Mouse (Mus musculus): ENCODE results near the gene Rnf115. TPM values are rescaled to one million over a fixed set of nuclear protein-coding genes. Genes with fewer than 3 reads are reported as not detected.
A peak's percentile ranks its signal among the peaks of the same experiment; 100 is the strongest.
"Not testable (repeated sequence)": the region's sequence is repeated elsewhere in the genome, so short reads cannot be mapped to it uniquely, and the experiment has no call there.

Rnf115 gene
- 10 to 100 TPM; 37.4 to 43.1 TPM for total RNA-seq (2021)
- long read RNA-seq, experiment 1, transcript Rnf115-201 (9 exons, 2,209 nt): major isoform, 36 of 45 reads
- long read RNA-seq, experiment 1, partial matches to known transcripts: 3 of 45 reads
- long read RNA-seq, experiment 1, other reads (novel, unspliced or antisense): 6 of 45 reads
- long read RNA-seq, experiment 2, transcript Rnf115-201 (9 exons, 2,209 nt): major isoform, 9 of 13 reads
- long read RNA-seq, experiment 2, partial matches to known transcripts: 1 of 13 reads
- long read RNA-seq, experiment 2, other reads (novel, unspliced or antisense): 3 of 13 reads

DNA sequence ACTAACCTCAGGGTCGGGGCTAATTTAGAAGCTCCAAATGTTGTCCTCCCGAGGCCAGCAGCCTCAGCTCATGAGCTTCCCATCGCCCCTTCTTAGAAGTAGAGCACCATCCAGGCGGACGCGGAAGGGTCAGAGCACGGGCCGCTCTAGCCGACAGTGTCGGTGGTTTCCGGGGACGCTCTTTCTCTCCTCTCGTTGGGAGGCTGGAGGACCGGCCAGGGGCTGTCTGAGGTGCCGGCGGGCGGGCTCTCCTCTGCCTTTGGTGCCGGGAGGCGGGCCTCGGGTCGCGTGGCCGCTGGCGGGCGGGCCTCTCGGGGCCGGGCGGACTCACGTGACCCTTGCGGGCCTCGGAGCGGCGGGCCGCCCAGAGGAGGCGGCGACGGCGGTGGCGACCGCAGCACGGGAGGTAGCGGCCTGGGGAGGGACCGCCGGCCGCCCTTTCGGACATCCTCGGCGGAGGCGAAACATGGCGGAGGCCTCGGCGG lies at the start of gene Rnf115, which contains the start of gene Polr3c:
Rnf115 (plus strand) TSS at position 322 of the 485 bp plus-strand sequence.
Polr3c (minus strand) TSS at position 286 of the 485 bp plus-strand sequence.
- DNase-seq: peak; percentile 99

DNA sequence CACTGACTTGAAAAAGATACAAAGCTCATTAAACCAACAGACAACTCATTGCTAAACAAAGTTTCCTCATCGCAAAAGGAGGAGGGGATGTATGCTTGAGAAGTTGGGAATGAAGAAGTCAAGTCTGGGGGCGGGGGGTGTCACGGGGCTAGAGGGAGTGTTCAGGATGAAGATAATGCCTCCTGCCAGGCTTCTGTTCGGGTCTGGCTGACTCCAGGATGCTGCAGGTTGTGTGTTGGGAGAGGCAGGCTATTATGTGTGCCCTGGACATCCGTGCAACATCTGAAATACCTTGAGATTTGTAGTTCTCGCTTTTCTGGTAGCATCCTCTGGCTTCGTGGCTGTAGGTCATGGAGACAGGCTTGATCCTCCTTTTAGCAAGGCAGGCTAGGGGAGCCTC lies 49.0 kb upstream of the Rnf115 start:
- no peak for DNase-seq

DNA sequence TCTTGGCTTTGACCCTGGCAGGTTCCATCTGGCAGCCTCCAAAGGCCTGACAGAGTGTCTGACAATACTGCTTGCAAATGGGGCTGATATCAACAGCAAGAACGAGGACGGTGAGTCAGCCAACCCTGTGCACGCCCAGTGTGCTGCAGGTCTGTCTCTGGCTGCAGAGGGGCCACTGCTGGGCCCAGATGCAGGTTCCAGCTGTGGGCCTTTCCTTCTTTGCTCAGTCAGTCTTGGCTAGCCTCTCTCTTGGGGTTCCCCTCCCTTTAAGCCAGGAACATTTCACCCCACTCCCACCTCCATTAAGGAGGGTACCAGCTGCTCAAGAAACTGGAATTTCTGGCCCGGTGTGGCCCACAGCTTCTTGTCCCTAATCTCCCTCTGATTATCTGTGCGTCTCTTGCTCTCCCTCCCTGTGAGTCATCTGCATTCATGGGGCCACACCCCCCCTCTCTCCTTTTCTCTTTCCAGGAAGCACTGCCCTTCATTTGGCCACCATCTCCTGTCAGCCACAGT lies 48.2 kb upstream of the Rnf115 start:
- peak; percentile 74 to 79 for DNase-seq

DNA sequence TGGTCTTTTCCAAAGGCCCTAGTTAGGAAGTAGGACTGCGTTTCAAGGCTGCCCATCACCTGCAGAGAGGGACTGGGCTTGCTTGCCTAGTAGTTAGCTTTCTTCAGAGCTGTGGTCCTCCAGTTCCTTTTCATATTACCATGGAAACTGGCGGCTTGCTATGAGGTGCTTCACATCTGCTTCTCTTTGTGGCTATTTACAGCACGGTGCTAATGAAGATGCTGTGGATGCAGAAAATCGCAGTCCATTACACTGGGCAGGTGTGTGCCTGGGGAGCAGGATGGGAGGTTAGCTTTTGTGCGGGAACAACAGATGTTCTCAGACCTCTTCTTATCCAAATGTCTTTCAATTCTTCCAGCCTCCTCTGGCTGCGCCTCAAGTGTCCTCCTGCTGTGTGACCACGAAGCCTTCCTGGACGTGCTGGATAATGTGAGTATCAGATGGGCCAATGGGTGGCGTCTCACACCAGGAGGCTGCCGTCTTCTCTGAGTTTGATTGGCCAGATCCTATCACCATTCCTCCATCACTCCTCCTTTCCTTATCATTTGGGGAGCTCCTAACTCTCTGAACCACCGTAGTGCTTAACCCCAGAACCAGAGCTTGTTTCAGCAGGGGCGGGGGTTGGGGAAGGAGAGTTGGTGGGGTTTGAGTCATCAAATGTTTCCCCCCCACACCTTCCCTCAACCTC lies 47.1 kb upstream of the Rnf115 start:
- DNase-seq: no peak

DNA sequence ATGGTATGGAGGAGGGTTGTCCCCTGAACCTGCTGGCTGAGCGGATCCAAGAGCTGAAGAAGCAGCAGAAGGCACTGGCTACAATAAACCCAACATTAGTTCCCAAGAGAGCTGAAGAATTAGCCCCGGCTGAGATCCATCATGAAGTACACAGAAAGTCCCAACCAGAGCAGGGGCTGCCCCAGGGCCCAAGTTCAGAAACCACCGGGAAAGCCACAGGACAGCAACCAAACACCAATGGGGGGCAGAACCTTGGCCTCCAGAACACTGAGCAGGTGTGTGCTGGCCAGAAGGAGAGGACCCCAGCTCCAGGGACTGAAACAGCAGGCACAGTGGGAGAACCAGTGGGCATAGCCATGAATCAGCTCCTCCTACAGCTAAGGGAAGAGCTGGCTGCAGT lies 44.0 kb upstream of the Rnf115 start:
- no peak for DNase-seq

DNA sequence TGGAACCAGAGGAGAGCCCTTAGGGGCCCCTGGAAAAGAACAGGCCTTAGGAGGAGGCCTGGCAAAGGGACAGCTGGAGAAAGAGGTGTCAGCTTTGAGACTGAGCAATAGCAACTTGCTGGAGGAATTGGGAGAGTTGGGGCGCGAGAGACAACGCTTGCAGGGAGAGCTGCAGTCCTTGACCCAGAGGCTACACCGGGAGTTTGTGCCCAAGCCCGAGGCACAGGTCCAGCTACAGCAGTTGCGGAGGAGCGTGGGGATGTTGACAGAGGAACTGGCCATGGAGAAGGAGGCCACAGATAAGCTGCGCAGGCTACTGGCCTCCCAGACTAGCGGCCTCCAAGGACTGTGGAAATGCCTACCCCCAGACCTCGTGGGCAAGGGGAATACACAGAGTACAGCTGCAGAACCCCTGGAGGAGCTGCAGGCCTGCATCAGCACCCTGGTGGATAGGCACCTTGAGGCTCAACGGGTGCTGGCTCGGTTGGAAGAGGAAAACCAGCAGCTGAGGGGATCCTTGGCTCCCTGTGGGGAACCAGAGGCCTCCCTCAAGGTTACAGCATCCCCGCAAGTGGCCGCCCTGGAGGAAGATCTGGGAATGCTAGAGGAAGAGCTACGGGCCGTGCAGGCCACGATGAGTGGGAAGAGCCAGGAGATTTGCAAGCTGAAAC lies 43.2 kb upstream of the Rnf115 start:
- peak; percentile 48 to 75 for DNase-seq

DNA sequence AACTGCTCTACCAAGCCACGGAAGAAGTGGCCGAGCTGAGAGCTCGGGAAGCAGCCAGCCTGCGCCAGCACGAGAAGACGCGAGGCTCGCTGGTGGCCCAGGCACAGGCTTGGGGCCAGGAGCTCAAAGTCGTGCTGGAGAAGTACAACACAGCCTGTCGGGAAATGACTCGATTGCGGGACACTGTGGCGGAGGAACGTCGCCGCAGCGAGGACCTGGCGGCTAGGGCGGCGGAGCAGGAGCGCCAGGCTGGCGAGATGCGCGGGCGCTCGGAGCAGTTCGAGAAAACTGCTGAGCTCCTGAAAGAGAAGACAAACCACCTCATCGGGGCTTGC lies 42.7 kb upstream of the Rnf115 start:
- DNase-seq: peak; percentile 21 to 25

DNA sequence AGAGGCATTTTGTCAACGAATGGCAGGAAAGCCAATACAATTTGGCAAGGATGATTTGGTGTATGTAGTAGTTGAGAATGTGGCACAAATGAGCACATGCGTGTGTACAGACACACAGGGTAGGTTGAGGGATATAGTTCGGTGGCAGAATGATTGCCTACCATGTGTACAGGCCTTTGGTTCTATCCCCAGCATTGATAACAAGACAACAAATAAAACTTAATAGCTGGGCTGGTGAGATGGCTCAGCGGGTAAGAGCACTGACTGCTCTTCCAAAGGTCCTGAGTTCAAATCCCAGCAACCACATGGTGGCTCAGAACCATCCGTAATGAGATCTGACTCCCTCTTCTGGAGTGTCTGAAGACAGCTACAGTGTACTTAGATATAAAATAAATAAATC lies 41.4 kb upstream of the Rnf115 start:
- DNase-seq: not testable (repeated sequence)

DNA sequence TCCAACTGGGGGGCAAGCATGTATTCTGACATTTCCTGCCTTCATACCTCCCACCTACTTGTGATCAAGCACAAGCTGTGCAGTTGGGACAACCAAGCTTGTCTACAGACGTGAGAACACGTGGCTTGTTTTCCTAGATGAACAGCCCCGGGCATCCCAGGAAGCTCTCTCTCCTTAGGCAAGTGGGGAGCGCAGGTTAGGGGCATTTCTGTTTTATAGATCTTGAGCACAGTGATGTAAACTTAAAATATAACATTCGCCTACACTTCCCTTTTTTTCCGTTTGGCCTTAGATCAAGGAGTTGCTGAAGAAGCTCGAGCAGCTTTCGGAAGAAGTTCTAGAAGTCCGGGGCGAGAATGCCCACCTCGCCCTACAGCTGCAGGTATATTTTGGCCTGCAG lies 38.6 kb upstream of the Rnf115 start:
- no peak for DNase-seq

DNA sequence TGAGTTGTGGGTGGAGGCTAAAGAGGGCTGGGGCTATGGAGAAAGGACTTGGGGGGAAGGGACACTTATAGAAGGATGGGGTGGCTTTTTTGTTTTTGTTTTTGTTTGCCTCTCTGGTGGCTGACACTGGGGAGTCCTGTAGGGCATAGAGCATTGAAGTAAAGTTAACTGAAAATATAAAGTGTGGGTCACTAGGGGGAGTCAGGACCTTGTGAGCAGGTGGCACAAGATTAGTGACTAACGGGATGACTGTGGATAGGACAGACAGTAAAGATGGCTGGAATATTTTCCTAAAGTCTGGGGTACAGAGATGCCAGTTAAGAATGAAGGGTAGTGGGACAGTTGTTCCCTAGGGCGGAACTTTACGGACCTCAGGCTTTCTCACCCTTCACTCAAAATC lies 37.2 kb upstream of the Rnf115 start:
- no peak for DNase-seq

DNA sequence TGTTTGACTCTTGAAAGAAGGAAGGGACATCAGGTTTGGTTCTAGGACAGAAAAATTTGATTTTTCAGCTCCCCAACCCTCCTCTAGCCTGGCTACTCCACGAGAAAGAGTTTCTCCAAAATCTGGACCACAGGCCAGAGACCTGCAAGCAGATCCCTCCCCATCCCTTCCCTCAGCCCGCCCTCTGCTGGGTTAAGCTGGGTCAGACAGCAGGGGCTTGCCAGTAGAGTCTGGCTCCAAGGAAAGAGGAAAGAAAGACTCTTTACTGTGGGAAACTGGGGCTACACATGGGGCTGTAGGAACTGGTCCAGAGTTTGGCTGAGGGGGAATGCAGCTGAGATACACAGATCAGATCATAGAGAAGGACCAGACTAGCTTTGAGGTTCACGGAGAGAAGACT lies 35.0 kb upstream of the Rnf115 start:
- peak in 1 of 2 experiments; percentile 29 for DNase-seq

DNA sequence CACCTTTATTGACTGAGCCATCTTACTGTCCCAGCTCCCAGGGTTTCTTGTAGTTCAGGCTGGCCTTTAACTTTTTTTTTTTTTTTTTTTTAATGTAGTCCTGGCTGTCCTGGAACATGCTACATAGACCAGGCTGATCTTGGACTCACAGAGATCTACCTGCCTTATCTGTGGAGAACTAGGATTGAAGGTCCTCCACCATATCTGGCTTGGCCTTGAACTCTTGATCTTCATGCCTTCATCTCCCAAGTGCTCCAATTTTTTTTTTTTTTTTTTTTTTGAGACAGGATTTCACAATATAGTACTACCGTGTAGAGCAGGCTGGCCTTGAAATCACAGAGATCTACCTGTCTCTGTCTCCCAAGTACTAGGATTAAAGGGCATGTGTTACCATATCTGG lies 33.9 kb upstream of the Rnf115 start:
- DNase-seq: no peak

DNA sequence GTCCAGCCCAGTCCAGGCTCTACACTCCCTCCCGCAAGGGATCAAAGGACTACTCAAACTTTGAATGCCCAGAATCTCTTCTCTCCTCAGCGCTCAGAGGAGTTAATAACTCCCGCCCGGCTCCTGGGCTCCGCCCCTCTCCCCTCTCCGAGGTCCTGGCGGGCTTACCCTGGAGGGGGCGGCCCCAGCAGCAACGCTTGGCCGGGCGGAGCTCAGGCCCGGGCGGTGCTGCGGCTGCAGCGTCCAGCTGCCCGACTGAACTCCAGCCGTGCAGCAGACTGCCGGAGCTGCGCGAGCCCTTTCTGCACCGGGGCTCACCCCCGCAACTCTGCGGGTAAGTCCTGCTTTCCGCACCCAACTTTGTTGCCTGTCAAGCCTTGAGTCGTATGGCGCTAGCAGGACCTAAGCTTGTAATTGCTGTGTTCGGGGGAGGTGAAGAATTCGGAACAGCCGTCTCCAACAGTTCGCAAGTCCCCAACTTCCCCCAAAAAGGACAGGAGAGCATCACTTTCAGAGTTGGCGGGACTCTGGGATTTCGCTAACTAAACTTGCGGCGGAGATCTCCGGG lies 31.2 kb upstream of the Rnf115 start, which contains the start of gene Pias3:
Pias3 (plus strand) TSS at position 187 of the 568 bp plus-strand sequence.
- peak; percentile 92 to 95 for DNase-seq

DNA sequence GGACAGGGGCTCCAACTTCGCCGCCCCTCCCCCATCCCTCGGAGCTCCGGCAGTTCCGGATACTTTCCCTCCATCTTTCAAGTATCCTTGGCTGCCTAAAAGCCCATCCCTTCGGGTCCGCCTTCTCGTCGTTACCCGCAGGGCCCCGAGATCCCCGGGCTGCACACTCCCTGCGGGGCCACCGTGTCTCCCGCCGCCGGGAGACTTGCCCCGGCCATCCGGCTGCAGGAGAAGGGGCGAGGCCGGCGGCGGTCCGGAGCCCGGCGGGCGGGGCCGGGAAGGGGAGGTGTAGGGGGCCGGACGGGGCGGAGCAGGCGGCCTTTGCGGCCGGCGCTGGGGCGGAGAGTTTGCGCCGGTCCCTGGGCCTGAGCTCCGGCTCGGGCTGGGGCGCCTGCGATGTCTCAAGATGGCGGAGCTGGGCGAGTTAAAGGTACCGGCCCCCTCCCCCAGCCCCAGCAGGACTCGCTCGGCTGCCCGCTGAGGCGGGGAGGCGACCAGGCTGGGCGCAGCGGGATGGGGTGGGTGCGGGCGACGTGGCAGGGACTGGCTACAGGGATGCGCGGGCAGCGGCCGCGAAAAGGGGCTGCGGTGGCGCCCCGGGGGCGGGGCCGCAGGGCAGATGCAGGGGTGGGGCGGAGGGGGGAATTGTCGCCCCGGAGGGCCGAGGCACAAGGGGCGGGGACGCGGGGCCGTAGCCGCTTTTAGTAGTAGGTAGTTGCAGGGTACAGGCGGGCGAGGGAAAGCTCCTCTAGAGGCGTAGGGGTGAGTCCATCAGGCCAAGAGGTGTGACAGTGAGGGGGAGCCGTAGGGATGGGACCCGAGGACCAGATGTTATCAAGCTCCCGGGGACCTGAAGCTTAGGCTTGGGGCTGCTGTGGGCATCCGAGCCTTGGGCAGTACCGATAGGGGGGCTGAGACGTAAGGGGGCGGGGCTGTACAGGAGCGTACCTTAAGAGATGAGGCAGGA lies 30.4 kb upstream of the Rnf115 start:
- DNase-seq: peak; percentile 95 to 98

DNA sequence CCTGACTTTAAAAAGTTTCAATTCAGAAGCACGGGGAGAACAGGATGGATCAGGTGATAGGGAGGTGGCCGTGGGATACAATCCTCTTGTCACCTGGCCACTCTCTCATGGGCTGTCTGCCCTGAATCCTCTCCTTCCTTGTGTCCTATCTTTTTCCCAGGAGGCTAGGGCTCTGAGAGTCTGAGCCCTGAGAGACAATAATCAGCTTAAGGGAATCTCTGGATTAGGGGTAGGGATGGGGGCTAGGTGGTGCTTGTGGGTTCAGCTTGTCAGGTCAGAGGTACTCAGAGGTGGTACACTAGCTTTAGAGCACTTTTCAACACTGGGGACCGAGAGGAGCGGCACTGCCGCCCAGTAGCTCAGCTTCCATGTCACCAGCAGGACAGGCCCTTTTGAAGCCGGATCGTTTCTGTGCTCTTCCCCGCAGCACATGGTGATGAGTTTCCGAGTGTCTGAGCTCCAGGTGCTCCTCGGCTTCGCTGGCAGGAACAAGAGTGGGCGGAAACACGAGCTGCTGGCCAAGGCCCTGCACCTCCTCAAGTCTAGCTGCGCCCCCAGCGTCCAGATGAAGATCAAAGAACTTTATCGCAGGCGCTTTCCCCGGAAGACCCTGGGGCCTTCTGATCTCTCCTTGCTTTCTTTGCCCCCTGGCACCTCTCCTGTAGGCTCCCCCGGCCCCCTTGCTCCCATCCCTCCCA lies 28.3 kb upstream of the Rnf115 start:
- no peak for DNase-seq

DNA sequence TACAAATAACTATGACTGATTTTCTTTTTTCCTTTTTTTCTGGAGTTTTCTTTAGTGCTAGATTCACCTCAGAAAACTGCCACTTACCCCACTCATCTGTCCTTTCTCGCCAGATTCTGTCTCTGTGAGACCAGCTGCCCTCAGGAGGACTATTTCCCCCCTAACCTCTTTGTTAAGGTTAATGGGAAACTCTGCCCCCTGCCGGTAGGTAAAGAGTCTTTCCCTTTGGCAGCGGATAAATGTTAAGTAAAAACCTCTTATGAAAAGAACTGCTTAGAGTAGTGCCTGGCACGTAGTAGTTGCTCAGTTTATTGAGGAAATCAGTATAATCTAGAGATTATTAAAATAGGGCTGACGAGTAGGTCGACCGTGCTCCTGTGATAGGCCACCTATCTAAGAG lies 27.1 kb upstream of the Rnf115 start:
- peak in 1 of 2 experiments; percentile 54 for DNase-seq

DNA sequence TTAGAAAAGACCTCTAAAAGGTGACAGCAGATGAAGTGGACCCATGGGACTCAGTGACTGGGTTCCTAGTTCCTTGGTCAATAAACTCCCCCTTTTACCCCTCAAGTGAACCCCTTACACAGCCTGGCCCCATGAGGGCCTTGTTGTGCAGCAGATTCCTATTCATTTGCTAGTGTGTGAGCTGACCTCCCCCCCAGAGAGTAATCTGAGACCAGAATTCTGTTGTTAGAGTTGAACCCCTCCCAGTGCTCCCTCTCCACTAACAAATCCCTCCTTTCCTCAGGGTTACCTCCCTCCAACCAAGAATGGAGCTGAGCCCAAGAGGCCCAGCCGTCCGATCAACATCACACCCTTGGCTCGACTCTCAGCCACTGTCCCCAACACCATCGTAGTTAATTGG lies 26.5 kb upstream of the Rnf115 start:
- DNase-seq: no peak

DNA sequence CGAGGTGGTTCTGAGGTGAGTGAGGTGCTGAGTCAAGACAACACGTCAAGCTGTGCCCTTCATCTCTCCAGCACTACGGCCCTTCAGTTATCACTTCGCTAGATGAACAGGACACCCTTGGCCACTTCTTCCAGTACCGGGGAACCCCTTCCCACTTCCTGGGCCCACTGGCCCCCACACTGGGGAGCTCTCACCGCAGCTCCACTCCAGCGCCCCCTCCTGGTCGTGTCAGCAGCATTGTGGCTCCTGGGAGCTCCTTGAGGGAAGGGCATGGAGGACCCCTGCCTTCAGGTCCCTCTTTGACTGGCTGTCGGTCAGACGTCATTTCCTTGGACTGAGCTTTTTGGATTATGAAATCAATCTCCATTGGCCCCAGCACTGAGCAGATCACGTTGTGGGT lies 22.7 kb upstream of the Rnf115 start:
- DNase-seq: peak; percentile 37 to 47

DNA sequence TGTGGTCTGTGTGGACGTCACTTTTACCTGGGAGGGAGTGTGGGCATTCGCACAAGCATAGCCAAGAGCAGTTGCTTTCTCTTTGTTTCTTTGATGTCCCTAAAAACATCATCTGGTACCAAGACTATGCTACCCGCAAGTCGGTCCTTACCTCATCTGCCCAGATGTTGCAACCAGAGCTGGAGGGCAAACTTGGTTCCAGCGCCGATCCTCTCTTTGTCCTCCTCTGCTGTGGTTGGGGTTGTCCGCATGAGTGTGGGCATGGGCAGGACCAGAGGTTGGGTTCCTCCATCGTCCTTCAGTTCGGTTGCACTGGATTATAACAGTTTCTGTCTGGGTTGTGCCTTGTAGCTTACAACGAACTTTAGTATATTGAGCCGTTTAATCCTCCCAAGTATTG lies 21.2 kb upstream of the Rnf115 start:
- DNase-seq: no peak

DNA sequence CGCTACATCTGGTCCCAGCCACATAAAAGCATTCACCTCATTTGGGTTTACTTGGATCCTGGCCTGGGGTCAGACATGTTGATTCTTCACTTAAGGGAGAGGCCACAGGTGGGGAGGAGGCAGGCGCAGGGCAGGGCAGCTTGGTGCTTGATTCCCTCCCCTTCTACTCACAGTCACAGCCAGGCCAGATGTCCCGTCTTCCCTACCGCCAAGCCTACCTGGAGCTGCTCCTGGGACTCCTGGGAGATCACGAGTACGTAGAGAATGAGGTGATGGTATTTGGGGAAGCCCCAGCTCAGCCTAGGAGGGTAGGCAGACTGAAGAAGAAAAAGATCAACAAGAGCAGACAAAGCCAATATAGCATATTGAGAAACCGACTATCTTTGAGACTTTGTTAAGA lies 20.5 kb upstream of the Rnf115 start:
- DNase-seq: no peak

Data from adrenal gland, postnatal 36 days (tissue).